Comparison of ENCODE assay signal across 11 mouse cellular contexts in genomic region chr12:24723859-24724258, GRCm38 (mm10). TPM values are rescaled to one million over a fixed set of nuclear protein-coding genes. Genes with fewer than 3 reads are reported as not detected.
DNase-seq lines count a peak whose midpoint lies in the region; ATAC-seq and TF ChIP-seq lines count a peak whose summit lies in the region.
"Had no signal": no experiment of that assay in that cellular context is flagged by ENCODE, and none has a peak within 500 bp of the region (broad histone marks: within the 10 kb centered on the region; RNA-seq: fewer than 3 reads in every experiment).

No protein-coding gene starts in this region.

- no peak overlapping the region for H3K4me3 ChIP-seq in heart, embryonic 10.5 days
- no peak overlapping the region for H3K4me3 ChIP-seq in intestine, embryonic 15.5 days (replicated peaks)
- no peak overlapping the region for H3K4me3 ChIP-seq in stomach, postnatal 0 days (ENCODE audit: low read depth, low read length)
- H3K4me3 ChIP-seq: liver, embryonic 15.5 days had no signal

- H3K4me2 ChIP-seq in intestine, embryonic 15.5 days (replicated peaks) = no peak overlapping the region
- H3K4me2 ChIP-seq in stomach, postnatal 0 days (replicated peaks; ENCODE audit: low read depth) = no peak overlapping the region
- H3K4me2 ChIP-seq: liver, embryonic 15.5 days had no signal

- peak; percentile 55 for ATAC-seq in intestine, embryonic 15.5 days
- ATAC-seq in stomach, postnatal 0 days (ENCODE audit: low FRiP score, low TSS enrichment) = peak; percentile 91

- H3K27me3 ChIP-seq in heart, embryonic 10.5 days (ENCODE audit: insufficient read depth, poor library complexity, severe bottlenecking) = no peaks in the 10 kb centered on the region
- no peaks in the 10 kb centered on the region for H3K27me3 ChIP-seq in intestine, embryonic 15.5 days (replicated peaks)
- H3K27me3 ChIP-seq in stomach, postnatal 0 days (ENCODE audit: control insufficient read depth, insufficient read depth, low read length) = no peaks in the 10 kb centered on the region
- H3K27me3 ChIP-seq: liver, embryonic 15.5 days had no signal

- peak overlapping the region; percentile 80 for H3K27ac ChIP-seq in heart, embryonic 10.5 days
- H3K27ac ChIP-seq in intestine, embryonic 15.5 days = no peak overlapping the region
- H3K27ac ChIP-seq in stomach, postnatal 0 days (replicated peaks) = peak overlapping the region; percentile 86
- H3K27ac ChIP-seq: liver, embryonic 15.5 days had no signal

- peaks cover 14% of the 10 kb centered on the region for H3K4me1 ChIP-seq in heart, embryonic 10.5 days
- H3K4me1 ChIP-seq in intestine, embryonic 15.5 days (replicated peaks) = peaks cover 13% of the 10 kb centered on the region
- H3K4me1 ChIP-seq in stomach, postnatal 0 days (replicated peaks; ENCODE audit: control insufficient read depth, insufficient read depth) = no peaks in the 10 kb centered on the region; the same call in 1 of the 2 replicates

- WGBS in heart, embryonic 10.5 days = 42% methylated on average over 4 of the region's 4 CpGs
- 32% methylated on average over 4 of the region's 4 CpGs for WGBS in intestine, embryonic 15.5 days
- 26% methylated on average over 4 of the region's 4 CpGs for WGBS in stomach, postnatal 0 days

- intact Hi-C loops in heart, postnatal 25 days (cut with DNase I) = no loop called here

- no peaks in the 10 kb centered on the region for H3K36me3 ChIP-seq in heart, embryonic 10.5 days
- no peaks in the 10 kb centered on the region for H3K36me3 ChIP-seq in intestine, embryonic 15.5 days
- H3K36me3 ChIP-seq in stomach, postnatal 0 days (ENCODE audit: control insufficient read depth, insufficient read depth, low read length) = no peaks in the 10 kb centered on the region
- H3K36me3 ChIP-seq: liver, embryonic 15.5 days had no signal

- TF ChIP-seq EP300 in stomach, postnatal 0 days (optimal IDR thresholded peaks at IDR 0.05) = no peak

- H3K9me3 ChIP-seq in heart, embryonic 10.5 days = no peaks in the 10 kb centered on the region
- no peaks in the 10 kb centered on the region for H3K9me3 ChIP-seq in intestine, embryonic 15.5 days
- H3K9me3 ChIP-seq in stomach, postnatal 0 days (ENCODE audit: control insufficient read depth, low read length) = no peaks in the 10 kb centered on the region
- H3K9me3 ChIP-seq: liver, embryonic 15.5 days had no signal

- DNase-seq in heart, embryonic 10.5 days (ENCODE audit: low spot score) = no peak
- DNase-seq in heart, postnatal 25 days (ENCODE audit: low spot score) = no peak
- peak; percentile 48 for DNase-seq in urinary bladder, postnatal 14 days (ENCODE audit: low spot score)
- DNase-seq in urinary bladder, postnatal 25 days (ENCODE audit: low spot score) = no peak
- DNase-seq in stomach, postnatal 0 days (ENCODE audit: low spot score) = peak; percentile 48
- DNase-seq in frontal cortex, postnatal 36 days (ENCODE audit: low spot score in 2 of 2) = no peak
- DNase-seq in gastrocnemius, adult 18-20 months (ENCODE audit: low spot score) = no peak
- DNase-seq: kidney, adult 8-10 months; thymus, postnatal 25 days had no signal

- TF ChIP-seq CTCF in stomach, postnatal 0 days (IDR thresholded peaks at IDR 0.05; ENCODE audit: low read depth) = no peak

- H3K9ac ChIP-seq in intestine, embryonic 15.5 days = no peak overlapping the region
- H3K9ac ChIP-seq in stomach, postnatal 0 days (ENCODE audit: low read length) = no peak overlapping the region
- H3K9ac ChIP-seq: liver, embryonic 15.5 days had no signal

RNA-seq across cellular contexts. Expression of gene Rrm2, which starts 15.8 kb away (rescaled TPM):
- polyA plus RNA-seq in heart, embryonic 10.5 days (2016; fragmentation: Nextera tagmentation; extraction: Ambion mirVana) = 307 TPM in 2 replicates
- 1 to 10 TPM; 3.6 to 4.8 TPM for total RNA-seq in heart, postnatal 25 days (2021)
- 161 and 178 TPM in 2 replicates for polyA plus RNA-seq in intestine, embryonic 15.5 days (2015; fragmentation: Nextera tagmentation; extraction: Ambion mirVana)
- polyA plus RNA-seq in stomach, postnatal 0 days (2015; fragmentation: Nextera tagmentation; extraction: Ambion mirVana) = 38.0 and 41.2 TPM in 2 replicates
- total RNA-seq in gastrocnemius, adult 18-20 months (2021) = under 1 TPM; 0.71 to 0.87 TPM

RNA-seq across cellular contexts. Expression of gene Cys1, which starts 42.2 kb away (rescaled TPM):
- 0.28 and 0.34 TPM in 2 replicates for polyA plus RNA-seq in heart, embryonic 10.5 days (2016; fragmentation: Nextera tagmentation; extraction: Ambion mirVana)
- total RNA-seq in heart, postnatal 25 days (2021) = 1 to 10 TPM; 3.4 to 8.0 TPM
- 2.1 and 2.3 TPM in 2 replicates for polyA plus RNA-seq in intestine, embryonic 15.5 days (2015; fragmentation: Nextera tagmentation; extraction: Ambion mirVana)
- 1.4 and 1.9 TPM in 2 replicates for polyA plus RNA-seq in stomach, postnatal 0 days (2015; fragmentation: Nextera tagmentation; extraction: Ambion mirVana)
- total RNA-seq in gastrocnemius, adult 18-20 months (2021) = 1 to 10 TPM; 1.7 to 2.7 TPM

Comparison
In these comparisons a context has a peak if more than half of its experiments do, and no peak if none do; other contexts are left out.
1. DNase-seq: peak in urinary bladder, postnatal 14 days (single experiment) and stomach, postnatal 0 days (single experiment); none in heart, embryonic 10.5 days (single experiment), heart, postnatal 25 days (single experiment), urinary bladder, postnatal 25 days (single experiment), frontal cortex, postnatal 36 days (0 of 2) and gastrocnemius, adult 18-20 months (single experiment).